Mouse (Mus musculus) left cerebral cortex, postnatal 25 days (tissue): Measurements from ENCODE around the gene Krt86. TPM values are rescaled to one million over a fixed set of nuclear protein-coding genes. Genes with fewer than 3 reads are reported as not detected.
A peak's percentile ranks its signal among the peaks of the same experiment; 100 is the strongest.

Experiments
- DNase-seq, 2 experiments: peaks; one replicate each; pipeline ENCODE4 v3.0.0; 2022; ENCODE audit warnings: low spot score in 2 of 2, mixed read lengths in 1 of 2
- intact Hi-C: fragments of 180-260 bp; cut with DNase I; formaldehyde crosslinking; loops from one replicate; pipeline ENCODE4 v1.15.1; 2025
- total RNA-seq, 2 experiments: library from RNA; stranded (reverse); gene quantifications; 2 replicates each; pipeline ENCODE4 v1.2.3; 2021

Gene Krt86
- not detected for total RNA-seq

DNA sequence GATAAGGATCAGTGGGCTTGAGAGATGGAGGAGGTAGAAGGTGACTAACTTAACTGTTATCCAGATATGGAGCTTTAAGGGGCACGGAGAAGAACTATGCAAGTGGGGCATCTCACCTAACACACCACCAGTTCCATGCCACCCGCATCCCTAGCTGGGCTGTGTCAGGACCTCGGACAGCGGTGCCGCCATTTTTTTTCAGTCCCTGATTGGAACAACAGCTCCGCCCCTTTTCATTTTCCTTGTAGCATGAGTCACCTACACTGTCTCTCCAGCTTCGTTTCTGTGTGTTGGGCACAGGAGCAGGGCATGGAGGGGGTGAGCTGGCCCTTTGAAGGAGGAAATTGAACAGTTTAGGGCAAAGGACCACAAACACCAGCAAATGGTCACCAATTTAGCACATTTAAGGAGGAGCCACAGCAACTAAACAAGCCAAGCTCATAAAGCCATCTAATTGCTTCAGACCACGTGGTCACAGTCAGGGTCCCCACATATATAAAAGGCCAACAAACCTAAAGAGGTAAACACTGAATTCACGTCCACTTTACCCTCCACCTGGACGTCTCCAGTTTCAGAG, at the start of gene Krt86:
Krt86 (plus strand) TSS at position 527 of the 577 bp plus-strand sequence.
- no peak for DNase-seq

DNA sequence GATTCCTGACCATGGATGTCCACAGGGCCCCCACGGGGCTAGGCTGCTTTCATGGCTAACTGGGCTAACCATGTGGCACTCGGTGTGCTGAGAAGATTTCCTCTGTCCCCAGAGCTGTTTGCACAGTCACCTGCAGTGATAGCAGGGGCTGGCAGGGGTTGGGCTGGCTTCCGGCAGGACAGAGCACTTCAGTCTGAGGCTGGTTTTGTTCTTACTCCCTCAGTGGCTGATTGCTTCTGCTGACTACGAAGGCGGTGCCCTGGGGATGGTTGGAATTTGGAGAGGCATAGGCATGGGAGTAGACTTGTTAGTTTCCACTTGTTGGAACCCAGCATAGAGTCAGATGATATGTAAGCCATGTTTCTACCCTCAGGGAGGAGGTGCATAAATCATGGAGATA, 48.4 kb upstream of the Krt86 start:
- intact Hi-C loops = no loop called here
- DNase-seq = no peak

More for the DNA sequence above, at the start of gene Krt86:
- intact Hi-C loops = no loop called here

DNA sequence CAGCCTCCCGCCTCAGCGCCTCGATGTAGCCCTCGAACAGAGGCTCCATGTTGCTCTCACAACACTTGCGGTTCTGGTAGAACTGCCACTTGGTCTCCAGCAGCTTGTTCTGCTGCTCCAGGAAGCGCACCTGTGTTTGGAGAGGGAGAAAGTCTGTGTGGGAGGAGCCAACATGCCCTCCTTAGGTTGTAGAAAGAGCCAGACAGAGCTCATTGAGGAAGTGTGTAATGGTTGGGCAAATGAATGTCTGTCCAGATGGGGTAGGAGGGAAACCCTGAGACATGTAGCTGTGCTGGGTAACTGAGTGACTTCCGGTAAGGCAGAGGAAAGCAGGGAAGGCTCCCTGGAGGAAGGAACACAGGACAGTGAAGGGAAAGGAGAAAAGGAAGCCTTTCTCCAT, 36.7 kb upstream of the Krt86 start:
- intact Hi-C loops = no loop called here

GRCm38 (mm10) chr15:101438555-101438954, 34.7 kb upstream of the Krt86 start, which contains the start of gene Krt87:
Krt87 (minus strand) TSS chr15:101438804.
- intact Hi-C loops = no loop called here
- no peak for DNase-seq

More for the DNA sequence above, 36.7 kb upstream of the Krt86 start:
- DNase-seq = no peak

DNA sequence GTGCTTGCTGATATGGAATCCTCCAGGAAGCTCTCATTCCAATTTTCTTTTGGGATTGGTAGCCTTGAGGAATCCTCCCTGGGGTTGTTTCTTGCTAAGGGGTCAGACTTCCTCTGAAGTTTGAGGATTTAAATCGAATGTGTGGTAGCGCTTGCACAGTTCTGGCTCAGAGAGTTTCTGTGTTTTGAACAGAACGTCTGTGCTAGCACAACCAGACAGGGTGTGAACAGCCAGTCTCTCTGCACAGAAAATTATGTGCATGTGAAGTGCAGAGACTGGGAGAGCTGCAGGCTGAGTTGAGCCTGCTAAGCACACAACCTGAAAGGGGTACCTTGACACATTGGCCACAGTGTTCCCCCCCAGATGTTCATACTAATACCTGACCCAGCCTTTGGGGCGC, 32.4 kb upstream of the Krt86 start:
- DNase-seq = peak; percentile 29 to 33
- intact Hi-C loops = no loop called here

DNA sequence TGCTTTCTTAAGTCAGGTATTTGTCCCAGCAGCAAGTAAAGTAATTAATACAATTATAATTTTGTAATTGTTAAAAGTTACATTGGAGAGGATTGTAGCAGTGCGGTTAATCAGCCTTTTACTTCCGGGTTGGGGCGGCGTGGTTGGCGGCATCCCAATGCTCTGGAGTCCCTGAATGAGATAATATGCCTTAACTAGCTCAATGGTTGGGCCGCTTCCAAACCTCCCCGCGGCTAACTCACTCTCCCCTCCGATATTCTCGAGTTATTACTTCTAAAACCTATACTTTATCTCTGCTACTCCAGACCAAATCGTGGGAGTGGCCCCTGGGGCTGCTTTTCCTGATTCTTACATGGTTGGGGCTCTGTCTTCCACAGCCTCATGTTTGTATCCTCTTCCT, 26.7 kb upstream of the Krt86 start:
- intact Hi-C loops = no loop called here
- no peak for DNase-seq

DNA sequence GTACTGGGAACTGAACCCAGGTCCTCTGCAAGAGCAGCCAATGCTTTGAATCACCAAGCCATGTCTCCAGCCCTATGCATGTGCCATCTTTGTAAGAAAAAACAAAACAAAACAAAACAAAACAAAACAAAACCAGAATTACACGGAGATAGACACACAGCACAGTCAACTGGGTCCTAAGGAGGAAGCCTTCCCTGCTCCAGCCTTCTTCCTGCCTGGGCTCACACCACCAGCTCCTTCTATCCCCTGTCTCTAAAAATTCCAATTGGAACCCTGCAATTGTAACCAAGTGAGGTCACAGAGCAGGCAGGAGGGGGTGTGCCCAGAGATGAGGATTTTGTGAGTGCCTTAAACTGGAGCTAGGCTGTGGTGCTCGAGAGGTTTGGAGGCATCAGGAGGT, 25.8 kb upstream of the Krt86 start, which contains the start of gene Krt88:
Krt88 (plus strand) TSS at position 301 of the 400 bp plus-strand sequence.
- DNase-seq = no peak

DNA sequence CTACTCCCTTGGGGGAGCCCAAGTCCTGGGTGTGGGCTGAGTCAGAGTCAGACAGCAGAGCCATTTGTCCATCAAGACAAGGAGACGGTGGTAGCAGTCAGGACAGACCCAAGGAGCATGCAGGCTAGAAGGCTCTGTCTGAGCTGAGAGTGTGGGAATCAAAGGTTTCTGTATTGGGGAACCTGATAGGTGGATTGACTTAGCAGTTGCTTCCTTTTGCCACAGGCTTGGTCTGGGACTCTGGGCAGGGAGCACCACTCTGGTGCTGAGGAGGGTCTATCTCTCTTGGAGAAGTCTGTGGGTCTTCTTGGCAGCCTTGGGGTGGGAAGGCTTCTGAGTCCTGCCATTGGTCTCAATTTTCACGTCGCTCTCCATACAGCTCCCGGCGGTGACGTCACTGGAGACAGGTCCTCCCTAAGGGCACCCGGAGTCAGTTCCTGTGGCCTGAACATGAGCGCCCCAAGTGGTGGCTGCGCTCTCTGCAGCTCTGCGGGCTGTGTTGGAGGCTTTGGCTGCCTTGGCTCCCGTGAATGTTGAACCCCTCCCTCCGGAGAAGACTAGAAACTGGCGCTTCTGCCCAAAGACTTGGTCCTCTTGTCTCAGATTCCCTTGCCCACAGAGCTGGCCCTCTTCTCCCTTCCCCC, 20.1 kb upstream of the Krt86 start:
- intact Hi-C loops = loop anchor here (5.0 kb wide), 1 partner anchor 111 kb away; no protein-coding TSS in a partner anchor
- peak; percentile 60 to 74 for DNase-seq

More for the DNA sequence above, 25.8 kb upstream of the Krt86 start, which contains the start of gene Krt88:
- intact Hi-C loops = no loop called here

DNA sequence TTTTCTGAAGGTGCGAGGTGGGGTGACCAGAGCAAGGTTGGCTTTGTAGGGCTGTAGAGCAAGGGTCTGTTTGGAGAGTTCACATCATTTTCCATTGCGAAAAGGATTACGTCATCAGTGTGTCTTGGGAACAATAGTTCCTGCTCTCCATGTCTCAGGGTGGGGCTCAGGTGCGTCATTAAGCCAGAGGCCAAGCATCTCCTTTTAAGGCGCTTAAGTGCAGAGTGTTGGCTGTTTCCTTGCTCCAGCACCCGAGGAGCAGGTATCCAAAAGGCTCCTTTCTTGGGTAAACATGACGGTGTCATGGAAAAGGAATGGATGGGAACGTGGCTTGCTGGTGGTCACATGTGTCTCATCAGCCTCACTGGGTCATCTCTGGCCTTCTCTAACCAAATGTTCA, 18.5 kb upstream of the Krt86 start:
- intact Hi-C loops = loop anchor here (5.0 kb wide), 1 partner anchor 112 kb away; no protein-coding TSS in a partner anchor
- no peak for DNase-seq

DNA sequence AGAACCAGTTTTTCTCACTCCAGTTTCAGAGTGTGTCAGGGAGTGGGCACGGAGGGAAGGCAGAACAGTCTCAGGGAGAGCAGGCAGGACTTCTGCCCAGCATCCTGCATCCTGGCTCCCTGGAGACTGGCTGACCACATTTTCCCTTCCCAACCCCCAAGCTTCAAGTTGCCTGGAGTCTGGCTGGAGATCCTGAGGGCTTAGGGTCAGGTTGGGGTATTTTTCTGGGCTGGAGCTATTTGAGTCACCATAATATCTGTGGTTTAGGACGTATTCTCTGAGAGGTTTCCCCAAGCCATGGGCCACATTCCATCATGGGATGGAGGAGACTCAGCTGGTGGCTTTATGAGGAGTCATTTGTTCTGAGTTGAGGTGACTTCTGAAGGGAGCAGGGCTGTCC, 18.0 kb upstream of the Krt86 start:
- intact Hi-C loops = no loop called here
- no peak for DNase-seq

GRCm38 (mm10) chr15:101455891-101456290, 17.4 kb upstream of the Krt86 start:
- intact Hi-C loops = no loop called here
- DNase-seq = no peak

GRCm38 (mm10) chr15:101458361-101458930, 14.8 kb upstream of the Krt86 start:
- no peak for DNase-seq
- intact Hi-C loops = no loop called here

- intact Hi-C loops = no loop called here
- no peak for DNase-seq
These were observed 14.0 kb upstream of the Krt86 start for GRCm38 (mm10) chr15:101459283-101459682.

- intact Hi-C loops = no loop called here
- DNase-seq = no peak
These were observed 9.6 kb upstream of the Krt86 start, which contains the start of gene Krt81 for GRCm38 (mm10) chr15:101463651-101464050. Krt81 (minus strand) TSS chr15:101463751.

- intact Hi-C loops = no loop called here
These were observed 4.2 kb upstream of the Krt86 start for GRCm38 (mm10) chr15:101469093-101469492.

DNA sequence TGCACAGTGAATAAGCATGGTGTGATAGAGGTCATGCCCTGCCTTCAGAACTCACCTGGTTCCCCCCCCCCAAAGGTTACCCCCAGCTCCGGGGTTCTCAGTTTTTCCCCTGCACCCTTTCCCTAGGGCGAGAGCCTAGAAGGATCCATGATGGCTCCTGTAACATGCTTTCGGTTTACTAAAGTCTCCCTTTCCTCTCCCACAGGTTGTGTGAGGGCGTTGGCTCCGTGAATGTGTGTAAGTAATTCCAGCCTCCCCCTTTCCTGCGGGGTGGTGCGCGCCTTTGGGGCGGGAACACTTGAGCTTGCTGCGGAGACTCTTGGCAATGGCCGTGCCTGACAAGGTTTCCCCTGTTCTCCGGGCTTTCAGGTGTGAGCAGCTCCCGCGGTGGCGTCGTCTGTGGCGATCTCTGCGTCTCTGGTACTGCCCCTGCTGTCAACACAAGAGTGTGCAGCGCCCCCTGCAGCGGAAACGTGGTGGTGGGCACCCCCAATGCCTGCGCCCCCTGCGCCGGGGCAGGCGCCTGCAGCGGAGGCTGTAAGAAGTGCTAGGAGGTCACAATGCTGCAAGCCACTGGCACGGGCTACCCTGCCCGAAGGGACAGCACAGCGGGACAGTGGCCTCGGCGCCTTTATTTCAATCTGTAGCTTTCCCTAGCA, 5.9 kb downstream of the Krt86 start:
- intact Hi-C loops = no loop called here
- DNase-seq = peak; percentile 31 to 57

More at GRCm38 (mm10) chr15:101469093-101469492, 4.2 kb upstream of the Krt86 start:
- DNase-seq = no peak

DNA sequence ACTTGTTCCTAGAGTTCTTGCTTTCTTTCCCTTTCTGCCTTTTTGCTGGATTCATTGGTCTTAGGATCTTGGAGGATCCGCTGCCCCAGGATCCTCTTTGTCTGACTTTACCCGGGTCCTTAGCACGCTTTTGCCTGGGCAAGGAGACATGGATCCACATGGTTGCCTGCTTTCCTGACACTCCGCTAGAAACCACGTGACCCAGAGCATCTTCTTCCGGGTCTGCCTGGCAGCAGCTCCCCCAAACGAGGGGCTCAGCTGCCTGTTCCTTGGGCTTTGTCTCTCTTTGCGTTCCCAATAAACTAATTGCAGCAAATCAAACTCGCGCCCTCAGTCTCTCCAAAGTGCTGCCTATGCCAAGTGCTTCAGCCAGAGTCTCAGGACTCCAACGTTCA, 6.4 kb downstream of the Krt86 start:
- intact Hi-C loops = no loop called here

DNA sequence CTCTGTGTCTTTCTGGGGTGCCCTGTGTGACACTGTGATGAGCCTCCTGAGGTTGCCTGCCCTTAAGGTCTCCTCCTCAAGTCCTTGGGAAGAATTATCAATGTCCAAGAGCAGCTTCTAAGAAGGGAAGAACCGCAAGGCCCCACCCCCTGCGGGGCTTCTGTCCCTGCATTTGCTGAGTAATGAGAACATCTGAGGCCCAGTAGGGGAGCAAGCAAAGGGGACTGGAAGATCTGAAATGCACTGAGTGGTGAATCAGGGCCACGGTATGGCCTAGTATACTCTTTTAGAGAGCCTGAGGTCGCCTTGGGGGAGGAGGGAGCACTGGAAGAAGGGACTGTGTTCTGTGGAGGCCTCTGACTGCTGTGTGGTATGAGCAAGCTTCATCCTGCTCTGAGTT, 8.8 kb downstream of the Krt86 start:
- intact Hi-C loops = no loop called here
- DNase-seq = no peak

More for the DNA sequence above, 6.4 kb downstream of the Krt86 start:
- no peak for DNase-seq

DNA sequence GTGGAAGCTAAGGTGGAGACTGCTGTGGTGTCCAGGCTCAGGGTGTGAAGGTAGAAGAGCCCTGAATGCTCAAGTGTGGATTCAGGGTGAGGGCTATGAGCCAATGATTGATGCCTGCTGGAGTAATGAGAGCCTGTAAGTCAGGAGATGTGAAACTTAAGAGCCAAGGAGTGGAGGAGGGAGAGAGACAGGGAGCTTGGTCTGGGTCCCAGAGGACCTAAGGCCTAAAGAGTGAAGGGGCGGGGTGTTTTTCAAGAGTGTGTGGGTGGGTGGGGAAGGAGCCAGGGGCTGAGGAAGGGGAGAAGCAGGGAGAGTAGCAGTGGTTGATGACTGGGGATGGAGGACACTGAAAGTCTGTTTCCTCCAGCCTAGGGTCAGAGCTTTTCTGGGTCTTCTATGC, 10.4 kb downstream of the Krt86 start:
- no peak for DNase-seq
- intact Hi-C loops = no loop called here

DNA sequence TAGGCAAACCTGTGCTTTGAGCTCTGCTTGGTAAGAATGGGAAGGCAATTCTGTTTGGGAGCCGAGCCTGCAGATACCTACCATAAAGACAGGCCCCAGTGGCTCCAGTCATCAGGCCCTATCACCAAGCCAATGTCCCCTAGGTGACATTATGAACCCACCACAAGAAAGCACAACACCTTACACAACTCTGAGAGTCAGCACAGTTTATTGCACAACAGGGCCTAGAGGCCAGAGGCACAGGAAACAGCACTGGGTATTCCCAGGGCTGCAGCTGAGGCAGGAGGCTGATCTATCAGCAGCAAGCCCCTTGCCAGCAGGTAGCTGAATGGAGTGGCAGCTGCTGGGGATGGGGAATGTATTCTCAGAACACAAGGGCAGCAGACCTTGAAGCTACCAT, 11.7 kb downstream of the Krt86 start:
- DNase-seq = no peak
- intact Hi-C loops = no loop called here
